Mouse (Mus musculus) cerebellum, adult 2 months (tissue): ENCODE measurements around the gene Slc25a38.

Source experiments
- CTCF ChIP-seq: fragments of 200-500 bp; IDR thresholded peaks from 2 replicates; pipeline ENCODE4 v1.5.1; 2011; ENCODE audit warnings: low read depth, mild to moderate bottlenecking, control low read depth, low read length, moderate library complexity, borderline replicate concordance; ENCODE audit not compliant: insufficient read depth
- POLR2A ChIP-seq: fragments of 200-500 bp; IDR thresholded peaks from 2 replicates; pipeline ENCODE4 v1.6.1; 2011; ENCODE audit warnings: low read length, control low read depth, borderline replicate concordance; ENCODE audit not compliant: insufficient read depth

- TF ChIP-seq CTCF (no peak), POLR2A (no peak)
Observed at GRCm38 (mm10) chr9:120151152-120151551, 41.0 kb downstream of the Slc25a38 start.
